Mouse (Mus musculus): ENCODE measurements around the gene Tctn3.

DNA sequence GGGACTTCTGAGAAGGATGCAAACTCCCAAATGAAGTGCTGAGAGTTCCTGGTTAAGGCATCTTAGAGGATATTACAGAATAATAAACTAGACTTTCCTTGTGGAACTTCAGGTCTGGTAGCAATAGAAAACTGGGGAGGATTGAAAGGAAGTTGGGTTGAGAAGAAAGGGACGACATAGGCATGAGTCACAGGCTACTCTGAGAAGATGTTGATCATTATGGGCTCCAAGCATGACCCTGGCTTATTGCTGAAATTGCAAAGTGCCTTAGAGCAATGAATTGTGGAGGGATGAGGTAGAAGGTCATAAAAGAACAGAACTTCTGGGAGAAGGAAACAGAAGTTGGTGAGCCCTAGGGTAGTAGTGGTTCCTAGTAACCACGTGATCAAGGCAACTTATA lies 28.8 kb upstream of the Tctn3 start:
- TF ChIP-seq EP300 (IDR thresholded peaks at IDR 0.05; ENCODE audit: low read depth) (no peak), CTCF (IDR thresholded peaks at IDR 0.05; ENCODE audit: low read depth) (no peak)
